9 mouse cellular contexts compared by ENCODE assay signal in the genomic region with DNA sequence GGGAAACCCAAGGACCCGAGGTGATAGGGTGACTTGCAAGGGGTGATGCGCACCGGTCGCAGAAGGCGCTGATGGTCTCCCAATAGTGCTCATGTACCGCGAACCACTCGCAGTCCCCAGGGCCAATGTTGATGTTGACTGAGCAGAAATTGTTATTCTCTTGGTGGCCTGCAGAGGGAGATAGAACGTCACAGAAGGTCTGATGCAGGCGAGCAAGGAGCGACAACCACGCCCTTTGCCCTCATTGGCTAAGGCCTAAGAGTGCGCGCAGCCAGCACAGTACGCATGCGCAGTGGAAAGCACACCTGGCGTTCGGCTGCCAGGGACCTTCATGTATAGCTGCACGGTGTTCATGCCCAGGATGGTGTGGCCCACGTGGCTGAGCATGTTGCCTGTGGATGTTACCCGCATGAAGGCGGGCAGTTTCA. TPM values are rescaled to one million over a fixed set of nuclear protein-coding genes. Genes with fewer than 3 reads are reported as not detected.
DNase-seq lines count a peak whose midpoint lies in the region; ATAC-seq and TF ChIP-seq lines count a peak whose summit lies in the region.
"Had no signal": no experiment of that assay in that cellular context is flagged by ENCODE, and none has a peak within 500 bp of the region (broad histone marks: within the 10 kb centered on the region; RNA-seq: fewer than 3 reads in every experiment).

No protein-coding gene starts in this region.

- H3K36me3 ChIP-seq in ES-E14 (ENCODE audit: control insufficient read depth, insufficient read depth, low read length, poor library complexity, severe bottlenecking): peaks cover 39% of the 10 kb centered on the region
- H3K36me3 ChIP-seq in forebrain, postnatal 0 days (ENCODE audit: insufficient read depth): peaks cover 69% of the 10 kb centered on the region
- H3K36me3 ChIP-seq in lung, embryonic 15.5 days: peaks cover 59% of the 10 kb centered on the region

- 8% methylated on average over 22 of the region's 22 CpGs for WGBS in cerebellum, adult 2 months
- WGBS in forebrain, postnatal 0 days: 19% methylated on average over 22 of the region's 22 CpGs
- 19% methylated on average over 22 of the region's 22 CpGs for WGBS in lung, embryonic 15.5 days

- no peaks in the 10 kb centered on the region for H3K9me3 ChIP-seq in ES-E14 (ENCODE audit: control insufficient read depth, insufficient read depth, low read depth, low read length)
- no peaks in the 10 kb centered on the region for H3K9me3 ChIP-seq in forebrain, postnatal 0 days (ENCODE audit: low read length)
- H3K9me3 ChIP-seq in lung, embryonic 15.5 days: no peaks in the 10 kb centered on the region
- H3K9me3 ChIP-seq: heart, embryonic 13.5 days had no signal

- no peak overlapping the region for H3K4me2 ChIP-seq in forebrain, postnatal 0 days (ENCODE audit: low read depth)
- no peak overlapping the region for H3K4me2 ChIP-seq in lung, embryonic 15.5 days
- H3K4me2 ChIP-seq: heart, embryonic 13.5 days had no signal

- peak overlapping the region; percentile 59; the same call in 1 of the 2 replicates for H3K9ac ChIP-seq in ES-E14 (ENCODE audit: insufficient read depth, low read depth, low read length, poor library complexity, severe bottlenecking)
- H3K9ac ChIP-seq in forebrain, postnatal 0 days: no peak overlapping the region
- no peak overlapping the region for H3K9ac ChIP-seq in lung, embryonic 15.5 days
- H3K9ac ChIP-seq: heart, embryonic 13.5 days had no signal

- peak overlapping the region in 1 of 2 experiments; percentile 34; a peak in 2 of 4 replicates for H3K4me3 ChIP-seq in ES-E14 (ENCODE audit: insufficient read depth in 1 of 2, low read depth in 1 of 2, low read length in 2 of 2, poor library complexity in 1 of 2, severe bottlenecking in 1 of 2)
- peak overlapping the region; percentile 4 for H3K4me3 ChIP-seq in cerebellum, adult 2 months (replicated peaks; ENCODE audit: insufficient read depth, low read depth, low read length)
- no peak overlapping the region for H3K4me3 ChIP-seq in forebrain, postnatal 0 days (ENCODE audit: low read depth, low read length)
- H3K4me3 ChIP-seq in lung, embryonic 15.5 days: no peak overlapping the region
- H3K4me3 ChIP-seq: heart, embryonic 13.5 days had no signal

- H3K27me3 ChIP-seq in cerebellum, adult 2 months (ENCODE audit: control insufficient read depth, insufficient read depth, low read length): no peaks in the 10 kb centered on the region
- no peaks in the 10 kb centered on the region for H3K27me3 ChIP-seq in forebrain, postnatal 0 days (ENCODE audit: insufficient read depth, low read length)
- H3K27me3 ChIP-seq in lung, embryonic 15.5 days: no peaks in the 10 kb centered on the region

- H3K27ac ChIP-seq in ES-E14 (ENCODE audit: insufficient read depth, low read depth, low read length, poor library complexity, severe bottlenecking): no peak overlapping the region
- no peak overlapping the region for H3K27ac ChIP-seq in cerebellum, adult 2 months (ENCODE audit: insufficient read depth, low read length)
- peak overlapping the region; percentile 5; the same call in 1 of the 2 replicates for H3K27ac ChIP-seq in forebrain, postnatal 0 days (ENCODE audit: low read depth, low read length)
- no peak overlapping the region for H3K27ac ChIP-seq in lung, embryonic 15.5 days
- H3K27ac ChIP-seq: heart, embryonic 13.5 days had no signal

- peak; percentile 98 for TF ChIP-seq CTCF in cerebellum, adult 2 months (IDR thresholded peaks at IDR 0.05; ENCODE audit: borderline replicate concordance, insufficient read depth, low read depth, low read length)
- peak; percentile 96 for TF ChIP-seq CTCF in forebrain, postnatal 0 days (IDR thresholded peaks at IDR 0.05; ENCODE audit: low read depth)

- in situ Hi-C loops in ES-E14 (cut with MboI; ENCODE audit: low sequenced_read_pairs in 2 of 2, unreplicated experiment in 2 of 2): no loop called here

- peak; percentile 83 for ATAC-seq in forebrain, postnatal 0 days
- ATAC-seq in hematopoietic stem cell, adult 5-6 weeks (replicated peaks in 1 of 2; ENCODE audit: insufficient read depth in 1 of 2, low FRiP score in 2 of 2, low TSS enrichment in 1 of 2, low read depth in 1 of 2, poor library complexity in 2 of 2, severe bottlenecking in 2 of 2): peak; percentile 76 to 87
- ATAC-seq in lung, embryonic 15.5 days (ENCODE audit: borderline replicate concordance, extremely low read depth, low FRiP score, low TSS enrichment): peak; percentile 75

- DNase-seq in ES-E14 (ENCODE audit: low read depth, low spot score): peak; percentile 98
- DNase-seq in cerebellum, adult 2 months: peak; percentile 93 to 96
- DNase-seq in forebrain, postnatal 0 days: peak; percentile 95
- DNase-seq in layer of hippocampus, adult 9-10 months (ENCODE audit: low spot score): peak; percentile 75
- DNase-seq in ovary, postnatal 14 days (ENCODE audit: low spot score): peak; percentile 76
- peak; percentile 86 to 89 for DNase-seq in thymus, postnatal 10 days (ENCODE audit: low spot score in 2 of 2)

- peak; percentile 88 for TF ChIP-seq POLR2A in cerebellum, adult 2 months (IDR thresholded peaks at IDR 0.05; ENCODE audit: borderline replicate concordance, insufficient read depth, low read length)

- H3K4me1 ChIP-seq in ES-E14 (ENCODE audit: control insufficient read depth in 2 of 2, insufficient read depth in 2 of 2, low read length in 2 of 2, poor library complexity in 1 of 2): peaks cover 0 to 25% of the 10 kb centered on the region in 2 experiments; a peak in 2 of 4 replicates
- peaks cover 13% of the 10 kb centered on the region; the same call in 1 of the 2 replicates for H3K4me1 ChIP-seq in cerebellum, adult 2 months (ENCODE audit: control insufficient read depth, insufficient read depth, low read length)
- 0 out of 2 replicates have a peak, but pooled peaks cover 6% of the 10 kb centered on the region for H3K4me1 ChIP-seq in forebrain, postnatal 0 days (ENCODE audit: insufficient read depth)
- H3K4me1 ChIP-seq in lung, embryonic 15.5 days: peaks cover 36% of the 10 kb centered on the region

TF ChIP-seq in ES-E14, 5 proteins besides CTCF, POLR2A, EP300 and RAD21:
- peak; percentile 54; the same call in 1 of the 2 replicates for TF ChIP-seq HCFC1 (IDR thresholded peaks at IDR 0.05; ENCODE audit: borderline replicate concordance, insufficient read depth, low read length)
- TF ChIP-seq MAFK (IDR thresholded peaks at IDR 0.05; ENCODE audit: insufficient read depth, low read depth, low read length): peak; percentile 47; the same call in 1 of the 2 replicates
- TF ChIP-seq ZC3H11A (IDR thresholded peaks at IDR 0.05; ENCODE audit: borderline replicate concordance, low read depth, low read length): peak; percentile 88; the same call in 1 of the 2 replicates
- TF ChIP-seq CHD2 (IDR thresholded peaks at IDR 0.05; ENCODE audit: low read depth, low read length): no peak
- TF ChIP-seq ZNF384 (IDR thresholded peaks at IDR 0.05; ENCODE audit: low read depth, low read length): 0 out of 2 replicates have a peak, but pooled peaks have one; percentile 60

RNA-seq across cellular contexts. Expression of gene Tmem88, which starts 3.2 kb away (rescaled TPM):
- total RNA-seq in ES-E14 (2012; rRNA removed): 23.9 and 43.3 TPM in 2 replicates
- 5.7 and 6.0 TPM in 2 replicates for polyA plus RNA-seq in cerebellum, adult 2 months (2012; rRNA removed)
- total RNA-seq in forebrain, postnatal 0 days (2014; rRNA removed): 2.0 and 2.4 TPM in 2 replicates
- 6.8 and 7.7 TPM in 2 replicates for polyA plus RNA-seq in forebrain, postnatal 0 days (2015; fragmentation: Nextera tagmentation; extraction: Ambion mirVana)
- total RNA-seq in hematopoietic stem cell, adult 5-6 weeks (2017): 0.74 and 1.5 TPM in 2 replicates
- 46.7 and 49.8 TPM in 2 replicates for polyA plus RNA-seq in lung, embryonic 15.5 days (2015; fragmentation: Nextera tagmentation; extraction: Ambion mirVana)

RNA-seq across cellular contexts. Expression of gene Cyb5d1, which starts 5.8 kb away (rescaled TPM):
- total RNA-seq in ES-E14 (2012; rRNA removed): 18.8 and 29.0 TPM in 2 replicates
- polyA plus RNA-seq in cerebellum, adult 2 months (2012; rRNA removed): 40.2 and 41.9 TPM in 2 replicates
- 21.1 and 28.9 TPM in 2 replicates for total RNA-seq in forebrain, postnatal 0 days (2014; rRNA removed)
- polyA plus RNA-seq in forebrain, postnatal 0 days (2015; fragmentation: Nextera tagmentation; extraction: Ambion mirVana): 17.0 and 24.2 TPM in 2 replicates
- 59.7 and 69.7 TPM in 2 replicates for total RNA-seq in hematopoietic stem cell, adult 5-6 weeks (2017)
- 28.4 and 31.5 TPM in 2 replicates for polyA plus RNA-seq in lung, embryonic 15.5 days (2015; fragmentation: Nextera tagmentation; extraction: Ambion mirVana)

RNA-seq across cellular contexts. Expression of gene Naa38, which starts 5.9 kb away (rescaled TPM):
- total RNA-seq in ES-E14 (2012; rRNA removed): 191 and 202 TPM in 2 replicates
- 193 and 200 TPM in 2 replicates for polyA plus RNA-seq in cerebellum, adult 2 months (2012; rRNA removed)
- 47.7 and 59.2 TPM in 2 replicates for total RNA-seq in forebrain, postnatal 0 days (2014; rRNA removed)
- polyA plus RNA-seq in forebrain, postnatal 0 days (2015; fragmentation: Nextera tagmentation; extraction: Ambion mirVana): 125 and 141 TPM in 2 replicates
- total RNA-seq in hematopoietic stem cell, adult 5-6 weeks (2017): 93.2 and 152 TPM in 2 replicates
- 151 and 168 TPM in 2 replicates for polyA plus RNA-seq in lung, embryonic 15.5 days (2015; fragmentation: Nextera tagmentation; extraction: Ambion mirVana)

RNA-seq across cellular contexts. Expression of gene Kdm6b, which starts 12.3 kb away (rescaled TPM):
- total RNA-seq in ES-E14 (2012; rRNA removed): 7.9 and 9.4 TPM in 2 replicates
- polyA plus RNA-seq in cerebellum, adult 2 months (2012; rRNA removed): 14.0 and 16.5 TPM in 2 replicates
- 10.2 and 15.0 TPM in 2 replicates for total RNA-seq in forebrain, postnatal 0 days (2014; rRNA removed)
- 18.1 and 30.2 TPM in 2 replicates for polyA plus RNA-seq in forebrain, postnatal 0 days (2015; fragmentation: Nextera tagmentation; extraction: Ambion mirVana)
- total RNA-seq in hematopoietic stem cell, adult 5-6 weeks (2017): 4.4 and 12.4 TPM in 2 replicates
- 22.7 and 23.4 TPM in 2 replicates for polyA plus RNA-seq in lung, embryonic 15.5 days (2015; fragmentation: Nextera tagmentation; extraction: Ambion mirVana)

RNA-seq across cellular contexts. Expression of gene Chd3, which starts 32.0 kb away (rescaled TPM):
- total RNA-seq in ES-E14 (2012; rRNA removed): 21.6 and 27.0 TPM in 2 replicates
- 111 and 115 TPM in 2 replicates for polyA plus RNA-seq in cerebellum, adult 2 months (2012; rRNA removed)
- total RNA-seq in forebrain, postnatal 0 days (2014; rRNA removed): 356 and 381 TPM in 2 replicates
- 55.3 and 74.7 TPM in 2 replicates for polyA plus RNA-seq in forebrain, postnatal 0 days (2015; fragmentation: Nextera tagmentation; extraction: Ambion mirVana)
- total RNA-seq in hematopoietic stem cell, adult 5-6 weeks (2017): 98.4 and 128 TPM in 2 replicates
- 56.7 and 59.4 TPM in 2 replicates for polyA plus RNA-seq in lung, embryonic 15.5 days (2015; fragmentation: Nextera tagmentation; extraction: Ambion mirVana)
